Mouse (Mus musculus) gastrocnemius, adult 2 months (tissue): ENCODE measurements around the gene Lim2. TPM values are rescaled to one million over a fixed set of nuclear protein-coding genes. Genes with fewer than 3 reads are reported as not detected.

ENCODE experiments used
- DNase-seq: peaks from one replicate; pipeline ENCODE4 v3.0.0; 2022
- H3K27ac ChIP-seq: fragments of 200-600 bp; 2 replicates; pipeline ENCODE4 v1.8.1; 2022; ENCODE audit warnings: mild to moderate bottlenecking
- H3K4me3 ChIP-seq: fragments of 200-600 bp; 2 replicates; pipeline ENCODE4 v1.8.1; 2022; ENCODE audit warnings: mild to moderate bottlenecking, moderate library complexity
- CTCF ChIP-seq: fragments of 200-600 bp; IDR thresholded peaks from 2 replicates; pipeline ENCODE4 v1.8.1; 2022; ENCODE audit warnings: antibody characterized with exemption, mild to moderate bottlenecking, moderate library complexity
- intact Hi-C: fragments of 180-260 bp; cut with DNase I; formaldehyde crosslinking; loops from one replicate; pipeline ENCODE4 v1.15.1; 2025
- microRNA-seq: library from miRNA; unstranded; fragments of <30 nt; microRNA quantifications from one replicate; pipeline ENCODE4 v1.2.0, GENCODE M21; 2021
- total RNA-seq, 2 experiments: library from RNA; stranded (reverse); gene quantifications; 2 replicates each; pipeline ENCODE4 v1.2.3; 2021

The Lim2 gene
- total RNA-seq, 2 experiments from 2014 or later: not detected

- DNase-seq: no peak
- intact Hi-C loops: no loop called here
- H3K27ac ChIP-seq: no peak overlapping the region
- H3K4me3 ChIP-seq: no peak overlapping the region
- TF ChIP-seq CTCF: no peak
Measured at GRCm38 (mm10) chr7:43481191-43481590, 53.7 kb downstream of the Lim2 start.

DNA sequence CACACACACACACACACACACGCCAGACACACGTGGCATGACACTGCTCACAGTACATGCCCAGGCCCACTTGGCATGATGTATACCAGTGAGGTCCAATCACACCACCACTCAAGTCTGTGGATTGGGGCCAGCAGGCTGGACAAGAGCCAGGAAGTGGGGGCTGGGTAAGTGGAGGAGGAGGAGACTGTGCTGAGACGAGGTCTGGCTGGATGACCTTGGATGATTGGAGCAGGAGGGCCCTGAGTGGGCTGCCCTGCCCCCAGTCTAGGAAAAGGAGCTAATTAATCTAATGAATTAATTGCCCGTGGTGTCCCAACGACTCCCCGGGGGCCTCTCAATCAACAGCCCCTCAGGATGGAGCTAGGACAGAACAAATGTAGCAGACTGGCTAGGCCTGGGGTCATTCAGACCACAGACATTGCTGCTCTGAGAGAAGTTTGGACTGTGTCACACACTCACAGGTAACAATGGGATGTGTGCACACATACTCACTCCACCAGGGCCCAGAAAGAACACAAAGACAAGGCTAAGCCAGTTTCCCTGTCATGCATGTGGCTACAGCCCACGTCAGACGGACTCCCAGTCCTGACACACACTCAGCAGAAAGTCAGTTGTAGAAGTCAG, 54.7 kb downstream of the Lim2 start:
- H3K4me3 ChIP-seq: no peak overlapping the region
- H3K27ac ChIP-seq: no peak overlapping the region
- intact Hi-C loops: no loop called here
- DNase-seq: no peak
- TF ChIP-seq CTCF: no peak

GRCm38 (mm10) chr7:43483236-43483635, 55.8 kb downstream of the Lim2 start:
- intact Hi-C loops: no loop called here

More at GRCm38 (mm10) chr7:43483236-43483635, 55.8 kb downstream of the Lim2 start:
- H3K27ac ChIP-seq: no peak overlapping the region
- no peak for TF ChIP-seq CTCF
- DNase-seq: no peak
- no peak overlapping the region for H3K4me3 ChIP-seq

Small RNA genes lying within 50 kb of the gene (microRNA-seq; reads per million reads assigned to microRNA genes)
- gene Mir7051: 2.9 reads per million

Other genes with a start within 250 kb of the Lim2 start
- 1 to 10 TPM; 6.6 to 8.3 TPM for gene Zfp715, start 114.4 kb upstream of the Lim2 start, total RNA-seq
- not detected for gene Siglecf, start 76.3 kb upstream of the Lim2 start, total RNA-seq
- gene Siglecg, start 19.5 kb upstream of the Lim2 start, total RNA-seq: not detected
- not detected for gene Nkg7, start 9.4 kb downstream of the Lim2 start, total RNA-seq
- gene Cldnd2, start 13.1 kb downstream of the Lim2 start, total RNA-seq: not detected
- gene Etfb, start 16.4 kb downstream of the Lim2 start, total RNA-seq: 100 to 1,000 TPM; 221 to 447 TPM
- 1 to 10 TPM in 1 of 2 experiments, under 1 TPM in 1; 0.45 to 1.2 TPM for gene Gm45233, start 16.5 kb downstream of the Lim2 start, total RNA-seq
- 1 to 10 TPM; 1.7 to 2.3 TPM for gene Vsig10l, start 35.5 kb downstream of the Lim2 start, total RNA-seq
- under 1 TPM; 0.20 to 0.28 TPM for gene Iglon5, start 62.4 kb downstream of the Lim2 start, total RNA-seq
- gene 4931406B18Rik, start 78.3 kb downstream of the Lim2 start, total RNA-seq: not detected
- gene Cd33, start 116.8 kb downstream of the Lim2 start, total RNA-seq: 1 to 10 TPM; 1.4 TPM
- under 1 TPM; 0.36 to 0.43 TPM for gene Zfp658, start 134.6 kb downstream of the Lim2 start, total RNA-seq
- gene Zfp719, start 151.9 kb downstream of the Lim2 start, total RNA-seq: 1 to 10 TPM; 3.1 to 4.9 TPM
- gene Zfp819, start 179.5 kb downstream of the Lim2 start, total RNA-seq: not detected
- gene Ceacam18, start 207.0 kb downstream of the Lim2 start, total RNA-seq: not detected
- 1 to 10 TPM in 1 of 2 experiments, under 1 TPM in 1; 0.26 to 1.0 TPM for gene Siglece, start 232.5 kb downstream of the Lim2 start, total RNA-seq
- gene Ctu1, start 244.3 kb downstream of the Lim2 start, total RNA-seq: 1 to 10 TPM; 1.8 to 2.9 TPM